Mouse (Mus musculus): ENCODE results near the gene Lrmda.

The Lrmda gene

DNA sequence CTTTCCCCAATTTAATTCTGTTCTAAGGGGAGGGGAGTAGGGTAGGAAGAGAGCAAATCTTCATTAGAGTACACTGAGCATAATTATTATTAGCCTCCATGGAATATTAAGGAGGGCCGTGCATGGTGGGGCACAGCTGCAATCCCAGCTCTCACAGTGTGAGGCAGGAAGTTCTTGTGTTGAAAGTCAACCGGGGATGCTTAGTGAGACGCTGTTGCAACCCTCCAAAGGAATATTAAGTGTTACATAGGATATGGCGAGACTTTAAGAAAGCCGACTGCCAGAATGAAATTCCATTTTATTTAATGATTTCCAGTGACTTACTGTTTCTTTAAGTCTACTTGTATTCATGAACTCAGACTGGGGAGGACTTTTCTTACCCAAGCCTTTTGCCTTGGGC, 23.9 kb downstream of the Lrmda start:
- no peak for DNase-seq

DNA sequence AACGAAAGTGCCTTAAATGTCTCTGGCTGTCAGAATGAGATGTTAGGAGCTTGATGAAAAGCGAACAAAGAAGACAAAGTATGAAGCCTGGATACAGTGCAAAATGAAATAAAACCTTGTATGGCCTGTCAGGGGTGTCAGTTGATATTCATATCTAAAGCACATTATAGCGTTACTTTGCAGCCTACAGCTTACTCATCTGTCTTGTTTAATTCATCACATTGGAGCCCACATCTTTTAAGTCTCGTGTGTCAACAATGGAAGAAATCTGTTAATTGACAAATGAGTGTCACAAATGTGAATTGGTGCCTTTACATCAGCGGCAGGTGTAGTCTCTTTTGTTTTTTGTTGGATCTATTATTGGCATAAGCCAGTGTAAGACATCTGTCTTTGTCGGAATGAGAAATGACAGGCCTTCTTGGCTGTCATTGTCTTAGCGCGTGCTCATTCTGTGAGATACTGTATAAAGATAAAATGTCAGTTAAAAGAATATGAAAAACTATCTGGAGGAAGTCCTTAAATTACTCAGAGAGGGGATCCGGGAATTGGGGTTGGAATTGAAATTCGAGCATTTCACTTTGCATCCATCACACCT, 26.8 kb downstream of the Lrmda start:
- DNase-seq: no peak

DNA sequence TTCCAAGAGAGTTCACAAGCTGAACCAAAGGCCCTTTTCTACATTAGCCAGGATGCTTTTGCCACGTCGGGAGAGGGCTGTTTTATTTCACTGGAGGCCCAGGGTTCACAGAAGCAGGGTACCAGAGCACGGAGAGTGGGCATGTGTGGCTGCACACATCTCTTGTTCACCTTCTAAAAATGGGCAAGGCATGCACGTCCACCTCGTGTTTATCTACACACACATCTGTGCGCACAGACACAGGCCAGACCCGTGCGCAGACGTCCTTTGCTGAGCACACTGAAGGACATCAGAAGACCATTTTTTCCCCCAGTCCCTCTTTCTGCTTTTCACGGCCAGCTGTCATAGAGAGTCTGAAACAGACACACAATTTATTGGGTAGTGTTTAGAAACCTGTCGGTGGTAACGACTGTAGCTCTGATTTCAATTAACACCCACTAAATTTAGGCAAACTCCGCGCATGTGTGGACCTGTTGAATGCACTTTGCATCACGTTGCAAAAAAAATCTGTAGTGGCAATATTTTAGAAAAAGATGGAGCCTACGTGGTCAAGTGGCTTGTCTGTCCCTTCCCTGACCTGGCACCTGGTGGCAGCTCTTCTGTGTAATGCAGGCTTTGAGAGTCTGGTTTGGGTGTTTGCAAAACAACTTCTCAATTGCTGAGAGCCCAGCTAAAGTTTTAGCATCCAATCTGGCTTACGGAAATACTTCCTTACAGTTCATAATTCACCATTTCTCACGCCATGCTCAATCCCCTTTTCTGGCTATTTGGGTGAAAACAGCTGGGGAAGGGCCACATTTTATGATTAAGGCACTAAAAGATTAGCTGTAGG, 28.8 kb downstream of the Lrmda start:
- DNase-seq: no peak

DNA sequence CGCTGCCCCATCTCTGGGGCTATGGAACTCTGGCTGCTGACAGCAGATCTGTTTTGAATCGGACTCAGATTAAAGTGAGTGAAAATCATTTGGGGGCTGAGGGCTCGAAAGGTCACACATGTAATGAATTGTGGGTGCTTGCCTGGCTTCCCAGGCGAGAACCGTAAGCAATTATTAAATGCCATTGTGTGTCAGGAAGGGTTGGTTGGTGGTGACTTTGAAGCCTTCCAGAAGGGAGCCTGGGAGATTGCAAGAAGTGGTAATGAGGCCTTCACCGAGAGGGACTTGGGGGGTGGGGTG, 29.3 kb downstream of the Lrmda start:
- no peak for DNase-seq

DNA sequence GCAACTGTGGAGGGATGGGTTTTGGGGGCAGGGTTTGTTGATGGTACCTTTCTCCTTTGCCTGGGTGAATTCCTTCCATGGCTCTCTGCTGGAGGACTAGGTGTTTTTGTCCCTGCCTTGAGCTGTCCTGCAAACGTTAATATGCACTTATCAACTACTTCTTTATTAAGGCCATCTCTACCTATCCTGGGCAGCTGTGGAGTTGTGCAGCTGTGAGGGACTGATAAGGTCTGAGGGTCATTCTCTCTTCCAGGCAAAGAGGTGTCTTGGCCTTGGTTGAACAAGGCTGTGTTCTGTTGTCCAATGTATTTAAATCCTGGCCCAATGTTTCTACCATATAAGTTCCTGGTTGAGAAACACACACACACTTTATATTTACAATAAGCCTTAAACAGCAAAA, 29.8 kb downstream of the Lrmda start:
- no peak for DNase-seq

DNA sequence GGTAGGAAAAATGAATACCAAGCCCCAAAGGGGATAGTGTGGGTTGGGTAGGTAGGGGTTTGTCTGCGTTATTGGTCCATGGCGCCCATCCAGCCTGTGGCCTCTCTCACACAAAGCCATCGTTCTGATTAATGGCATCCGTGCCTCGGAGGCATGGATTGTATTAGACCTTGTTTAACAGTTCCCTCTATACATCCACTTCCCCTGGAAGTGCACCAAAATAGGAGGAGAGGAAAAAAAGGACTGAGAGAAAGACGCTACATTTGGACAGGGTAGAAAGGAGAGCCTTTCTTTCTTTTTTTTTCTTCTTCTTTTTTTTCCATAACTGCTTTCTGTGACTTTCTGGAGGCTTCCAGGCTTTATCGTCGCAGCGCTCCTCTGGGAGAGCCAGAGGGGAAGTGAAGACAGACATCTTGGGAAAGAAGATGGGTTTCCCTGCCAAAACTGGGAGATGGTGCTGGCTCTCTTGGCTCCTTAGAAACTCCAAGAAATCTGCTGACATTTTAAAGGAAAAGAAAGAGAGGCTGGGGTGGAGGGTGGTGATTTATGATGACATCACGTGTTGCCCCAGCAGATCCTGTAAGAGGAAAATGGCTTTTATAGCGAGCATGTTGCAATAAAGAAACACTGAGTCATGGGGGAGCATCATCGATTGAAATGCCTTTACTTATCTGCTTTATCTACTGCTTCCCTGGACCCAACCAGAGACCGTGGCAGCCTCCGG, 32.6 kb downstream of the Lrmda start:
- no peak for DNase-seq

DNA sequence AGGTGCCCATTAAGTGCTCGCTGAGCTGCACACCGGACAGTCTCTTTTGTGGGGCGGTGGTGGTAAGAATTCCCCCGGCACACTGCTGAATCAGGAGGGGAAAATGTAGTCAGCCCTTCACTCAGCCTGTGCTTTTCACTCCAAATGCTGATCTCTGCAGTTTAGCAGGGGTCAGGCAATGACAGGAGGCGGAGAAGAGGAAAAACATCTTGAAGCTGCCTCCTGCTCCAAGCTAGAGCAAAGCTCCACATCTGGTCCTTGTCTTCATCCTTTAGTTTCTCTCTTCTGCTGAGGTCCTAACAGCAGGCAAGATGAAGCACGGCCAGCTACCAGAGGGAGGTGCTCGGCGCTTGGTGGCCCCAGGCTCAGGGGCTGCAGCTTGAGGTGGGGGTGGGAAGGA, 36.1 kb downstream of the Lrmda start:
- DNase-seq: no peak

DNA sequence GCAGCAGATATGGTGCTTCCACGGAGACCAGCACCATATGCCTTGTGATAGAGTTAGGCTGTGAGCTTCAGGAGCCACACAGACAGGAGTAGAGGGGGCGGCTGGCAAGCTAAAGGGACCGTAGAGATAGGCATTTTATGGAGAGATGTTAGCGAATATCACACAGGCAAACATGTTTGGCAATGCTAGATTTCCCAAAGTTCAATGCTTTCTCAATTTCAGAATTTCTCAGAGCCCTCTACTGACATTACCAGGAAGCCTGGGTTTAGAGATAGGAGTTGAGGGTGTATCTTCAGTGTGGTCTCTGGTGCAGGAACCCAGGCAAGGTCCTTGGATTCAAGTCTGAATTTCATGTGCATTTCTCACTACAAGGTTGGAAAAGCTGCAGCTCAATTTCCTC, 36.7 kb downstream of the Lrmda start:
- no peak for DNase-seq

DNA sequence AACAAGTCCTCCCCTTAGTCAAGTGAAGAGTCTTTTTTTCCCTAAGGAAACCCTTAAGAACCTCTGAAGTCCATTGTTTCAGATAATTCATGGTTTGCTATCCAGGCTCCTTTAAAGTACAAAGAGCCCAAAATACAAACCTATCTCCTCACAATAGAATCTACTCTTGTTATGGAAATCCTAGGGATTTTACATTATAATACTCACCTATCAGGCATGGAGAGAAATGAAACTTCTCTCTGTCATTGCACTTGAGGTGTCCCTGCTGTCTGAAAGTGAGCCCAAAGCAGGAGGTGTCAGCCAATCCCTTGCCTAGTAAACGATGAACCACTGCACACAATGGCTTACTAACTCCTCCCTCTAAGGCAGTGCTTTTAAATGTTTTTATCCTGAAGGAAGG, 39.2 kb downstream of the Lrmda start:
- DNase-seq: no peak

DNA sequence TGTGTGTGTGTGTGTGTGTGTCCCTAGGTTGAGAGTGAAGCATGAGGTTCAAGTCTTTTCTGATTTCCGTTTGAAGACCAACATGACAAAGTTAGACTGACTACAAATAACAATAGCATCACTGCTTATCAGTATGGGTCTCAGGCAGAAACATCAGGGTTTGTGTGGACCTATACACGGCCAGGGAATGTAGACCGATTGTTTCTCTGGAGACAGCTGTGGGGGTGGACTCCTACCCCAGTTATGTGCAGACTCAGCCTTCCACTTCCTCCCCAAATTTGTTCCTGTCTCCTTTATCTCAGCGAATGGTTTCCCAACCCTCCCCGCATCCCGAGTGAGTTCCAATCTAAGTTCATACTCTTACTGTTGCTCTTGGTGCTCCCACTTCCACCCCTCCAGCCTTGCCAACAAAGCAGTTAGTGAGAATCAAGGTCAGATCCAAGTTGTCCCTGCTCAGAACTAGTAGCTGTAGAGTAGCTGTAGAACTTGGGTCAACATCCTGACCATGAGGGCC, 39.9 kb downstream of the Lrmda start:
- no peak for DNase-seq

DNA sequence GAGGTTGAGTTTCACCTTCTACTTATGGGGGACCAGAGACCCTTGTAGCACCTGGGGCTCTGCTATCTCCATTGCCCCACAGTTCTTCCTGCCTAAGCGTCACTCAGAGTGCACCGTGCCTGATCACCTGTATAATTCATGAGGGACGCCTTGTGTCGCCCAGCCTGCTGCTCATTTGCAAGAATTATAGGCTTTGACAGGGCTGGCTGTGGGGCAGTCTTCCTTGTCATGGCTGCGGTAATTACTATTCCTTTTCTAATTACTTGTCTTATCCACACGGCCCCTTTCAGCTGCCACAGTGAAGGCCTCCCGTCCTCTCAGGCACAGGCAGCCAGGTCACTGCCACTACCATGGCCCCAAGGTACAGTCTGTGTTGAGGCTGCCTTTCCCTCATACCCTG, 41.3 kb downstream of the Lrmda start:
- DNase-seq: no peak

DNA sequence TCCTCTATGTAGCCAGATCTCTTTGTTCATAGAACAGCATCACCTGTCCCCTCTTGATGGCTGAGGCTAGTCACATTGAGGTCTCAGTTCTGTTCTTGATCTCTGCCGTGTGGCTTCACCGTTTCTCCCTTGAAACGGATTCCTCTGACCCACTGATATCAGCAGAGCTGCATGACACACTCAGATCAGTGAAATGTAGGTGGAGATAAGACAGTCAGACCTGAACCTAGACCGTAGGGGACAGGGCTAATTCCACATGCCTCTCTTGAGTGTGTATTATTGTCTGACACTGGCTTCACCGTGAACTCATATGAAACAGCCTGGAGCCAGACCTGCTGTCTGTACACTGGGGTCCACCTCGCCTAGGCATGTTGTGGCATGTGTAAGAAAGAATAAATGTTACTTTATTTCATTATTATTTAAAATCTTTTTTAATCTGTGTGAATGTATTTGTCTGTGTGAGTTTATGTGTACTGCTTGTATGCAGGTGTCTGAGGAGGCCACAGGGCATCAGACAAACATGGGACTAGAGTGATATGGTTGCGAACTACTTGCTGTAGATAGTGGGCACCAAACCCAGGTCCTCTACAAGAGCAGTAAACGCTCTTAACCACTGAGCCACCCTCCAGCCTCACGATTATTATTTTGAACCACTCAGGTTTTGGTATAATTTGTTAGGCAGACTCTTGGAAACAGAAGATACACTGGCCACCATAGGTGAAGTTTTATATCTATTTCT, 42.8 kb downstream of the Lrmda start:
- DNase-seq: no peak

DNA sequence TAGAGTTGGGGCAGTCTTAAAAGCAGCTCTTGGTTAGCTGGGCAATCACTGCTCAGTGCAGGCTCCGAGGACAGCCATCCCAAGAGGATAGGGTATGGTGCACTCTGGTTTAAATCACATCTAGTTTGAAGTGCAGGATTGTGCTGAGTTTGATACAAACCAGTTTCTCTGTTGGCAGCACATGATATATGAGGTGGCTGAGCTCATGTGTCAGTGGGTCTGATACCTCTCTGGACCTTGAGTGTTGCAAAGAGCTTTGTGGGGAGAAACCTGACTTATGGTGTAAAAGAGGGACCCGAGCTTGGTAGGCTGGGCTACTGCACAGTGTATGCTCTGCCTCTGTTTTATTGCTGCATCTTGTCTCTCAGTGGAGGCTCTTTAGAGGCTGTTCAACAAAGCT, 49.7 kb downstream of the Lrmda start:
- no peak for DNase-seq

DNA sequence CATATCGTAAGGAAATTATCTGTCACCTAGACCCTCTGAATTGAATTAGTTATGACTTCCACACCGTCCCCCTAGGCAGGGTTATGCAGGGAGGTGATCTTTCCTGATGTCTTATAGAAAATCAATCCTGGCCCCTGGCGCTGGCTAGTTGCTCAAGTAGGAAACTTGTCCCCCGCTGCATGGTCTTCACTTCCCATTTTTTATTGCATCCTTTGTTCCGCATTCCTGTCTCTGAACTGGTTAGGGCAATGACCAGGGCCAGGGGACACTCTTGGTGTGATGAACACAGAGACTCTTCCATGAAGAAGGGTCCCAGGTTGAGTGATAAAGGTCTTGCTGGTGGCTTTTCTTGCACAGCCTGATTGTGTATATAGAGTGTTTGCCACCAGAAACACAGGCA, 53.9 kb downstream of the Lrmda start:
- no peak for DNase-seq

DNA sequence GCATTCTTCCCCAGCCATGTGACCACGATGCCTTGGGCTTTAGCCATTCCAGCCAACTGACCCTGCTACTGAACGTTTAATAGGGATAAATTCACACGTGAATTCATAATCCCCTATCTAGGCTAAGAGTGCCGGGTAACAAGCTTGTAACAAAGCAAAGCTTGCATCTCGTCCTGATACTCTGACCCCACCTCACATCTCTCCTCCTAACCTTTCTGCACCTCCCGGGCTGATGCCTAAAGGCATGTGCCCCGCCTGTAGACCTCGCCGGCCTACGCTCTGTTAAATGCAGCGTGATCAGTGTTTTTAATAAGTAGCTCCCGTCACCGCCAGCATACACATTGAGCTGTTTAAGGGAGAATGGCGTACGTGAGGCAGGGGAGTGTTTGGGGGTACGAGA, 54.7 kb downstream of the Lrmda start:
- DNase-seq: no peak

DNA sequence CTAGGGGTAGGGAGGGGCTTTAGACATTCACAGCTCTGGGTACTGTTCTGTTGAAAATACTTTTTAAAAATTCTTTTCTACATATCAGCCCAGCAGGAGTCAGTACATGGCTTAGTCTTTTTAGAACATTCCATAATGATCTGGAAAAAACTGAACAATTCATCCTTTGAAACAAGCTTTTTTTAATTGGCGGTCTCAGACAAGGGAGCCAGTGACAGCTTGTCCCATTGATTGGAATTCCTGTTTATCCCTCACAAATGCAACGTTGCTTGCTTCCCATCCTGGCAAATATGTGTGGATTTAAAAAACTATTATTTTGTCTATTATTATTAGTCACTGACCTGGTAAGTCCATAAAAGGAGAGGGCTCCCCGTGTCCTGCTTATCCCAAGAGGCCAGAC, 64.4 kb downstream of the Lrmda start:
- DNase-seq: no peak

DNA sequence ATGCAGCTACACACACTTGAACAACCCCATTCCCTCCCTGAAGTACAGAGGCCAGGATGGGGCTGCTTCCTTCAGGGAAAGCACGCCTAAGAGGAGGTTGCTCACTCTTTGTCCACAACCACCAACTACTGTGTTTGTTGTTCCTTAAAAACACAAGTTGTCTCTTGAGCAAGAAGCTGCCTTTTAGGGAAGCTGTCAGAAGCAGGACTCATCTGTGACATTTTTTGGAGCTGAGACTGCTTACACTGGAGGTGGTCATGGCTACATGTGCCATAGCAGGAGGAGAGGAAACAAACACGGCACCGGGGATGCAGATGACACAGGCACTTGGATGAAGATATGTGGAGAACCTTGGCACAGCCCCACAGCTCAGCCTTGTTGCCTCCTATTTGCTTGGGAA, 65.9 kb downstream of the Lrmda start:
- no peak for DNase-seq

DNA sequence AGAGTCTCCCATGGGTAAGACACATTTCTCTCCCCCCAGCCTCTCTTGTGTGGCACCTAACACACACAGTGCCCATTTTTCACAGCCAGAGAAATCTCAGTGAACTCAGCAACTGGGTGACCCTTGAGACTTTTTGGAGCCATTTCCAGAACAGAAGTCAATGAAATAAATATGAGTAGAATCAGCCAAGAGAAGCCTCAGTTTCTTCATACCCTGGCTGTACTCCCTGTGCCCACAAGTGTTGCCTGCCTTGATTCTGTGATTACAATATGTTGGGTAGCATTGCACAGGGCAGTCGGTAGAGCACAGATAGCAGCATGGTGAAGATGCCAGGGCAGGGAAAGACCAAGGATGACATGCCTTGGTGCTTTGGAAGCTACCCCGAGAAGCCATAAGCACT, 69.1 kb downstream of the Lrmda start:
- DNase-seq: no peak

DNA sequence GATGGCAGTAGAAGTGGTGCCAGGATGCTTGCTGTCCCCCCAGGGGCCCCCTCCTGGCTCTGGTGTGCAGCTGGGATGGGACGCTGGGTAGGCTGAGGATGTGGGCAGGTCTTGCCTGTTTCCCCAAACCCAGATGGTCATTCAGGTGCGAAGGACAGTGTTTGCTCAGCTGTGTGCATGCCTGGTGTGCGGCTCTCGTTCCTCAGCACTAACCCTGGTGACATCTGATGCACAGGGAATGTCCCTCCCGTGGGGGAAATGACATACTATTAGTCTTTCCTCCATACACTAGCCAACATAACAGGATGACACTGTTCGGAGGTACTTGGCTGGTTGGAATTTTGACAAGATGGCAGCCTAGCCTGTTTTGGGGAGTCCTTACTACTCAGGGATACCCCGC, 69.8 kb downstream of the Lrmda start:
- no peak for DNase-seq

DNA sequence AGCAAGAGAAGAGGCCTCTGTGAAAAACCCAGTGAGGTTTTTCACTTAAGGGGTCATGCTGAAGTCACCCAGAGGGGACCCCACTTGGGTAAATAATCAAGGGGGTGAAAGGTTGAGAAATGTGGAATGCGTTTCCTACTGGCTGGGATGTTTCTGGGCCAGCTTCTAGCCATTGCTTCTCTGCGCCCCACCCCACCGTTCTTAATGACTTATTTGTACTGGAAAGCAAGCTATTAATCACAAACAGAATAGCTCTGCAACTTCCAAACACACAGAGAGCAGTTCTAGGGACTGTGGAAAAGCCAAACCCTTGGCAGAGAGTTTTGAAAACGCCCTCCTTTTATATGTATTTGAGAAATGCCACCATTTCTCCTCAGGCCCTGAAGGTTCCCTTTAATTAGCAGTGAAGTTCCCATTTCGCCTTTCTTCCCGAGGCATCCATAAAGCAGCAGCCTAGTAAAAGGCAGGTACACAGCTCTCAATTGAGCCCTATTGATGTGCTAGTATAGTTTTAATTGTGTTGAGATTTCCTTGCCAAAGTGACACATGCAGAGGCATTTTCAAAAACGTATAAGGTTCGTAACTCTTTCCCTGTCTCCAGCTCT, 70.5 kb downstream of the Lrmda start:
- no peak for DNase-seq

DNA sequence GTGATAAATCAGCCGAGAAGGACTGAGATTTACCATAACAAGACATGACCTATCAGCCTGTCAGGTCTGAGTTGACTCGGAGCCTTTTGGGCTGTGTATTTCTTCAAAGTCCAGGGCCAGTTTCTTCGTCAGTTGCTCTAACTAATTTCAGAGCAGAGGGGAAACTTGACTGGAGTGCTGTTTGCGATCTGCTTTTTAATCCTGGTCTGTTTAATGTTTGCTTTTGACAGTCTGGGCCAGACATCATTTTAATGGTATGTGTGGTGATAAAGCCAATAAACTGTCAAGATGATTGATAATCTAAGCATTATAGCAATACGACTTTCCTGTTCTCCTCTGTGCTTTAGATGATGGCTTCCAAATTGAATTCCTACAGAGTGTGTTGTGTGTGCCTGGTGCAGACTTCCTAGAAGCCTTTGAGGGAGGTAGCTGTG, 71.3 kb downstream of the Lrmda start:
- no peak for DNase-seq

DNA sequence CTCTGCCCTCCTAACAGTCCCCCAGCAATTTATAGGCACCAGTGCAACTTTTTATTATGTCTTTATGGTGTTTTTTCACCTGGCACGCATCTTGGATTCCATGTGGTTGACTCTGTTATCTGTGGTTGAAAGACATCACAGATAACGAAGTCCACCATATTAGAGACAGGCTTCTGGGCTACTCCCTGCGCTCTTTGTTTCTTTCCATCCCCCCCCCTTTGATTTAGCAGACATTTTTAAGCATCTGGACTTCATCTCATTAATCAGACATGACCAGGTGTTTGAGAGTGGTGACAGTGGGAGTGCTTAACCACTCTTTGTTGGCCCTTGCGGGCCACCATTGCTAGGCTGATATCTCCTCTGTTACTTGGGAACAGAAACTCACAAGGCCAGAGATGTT, 71.8 kb downstream of the Lrmda start:
- DNase-seq: no peak

DNA sequence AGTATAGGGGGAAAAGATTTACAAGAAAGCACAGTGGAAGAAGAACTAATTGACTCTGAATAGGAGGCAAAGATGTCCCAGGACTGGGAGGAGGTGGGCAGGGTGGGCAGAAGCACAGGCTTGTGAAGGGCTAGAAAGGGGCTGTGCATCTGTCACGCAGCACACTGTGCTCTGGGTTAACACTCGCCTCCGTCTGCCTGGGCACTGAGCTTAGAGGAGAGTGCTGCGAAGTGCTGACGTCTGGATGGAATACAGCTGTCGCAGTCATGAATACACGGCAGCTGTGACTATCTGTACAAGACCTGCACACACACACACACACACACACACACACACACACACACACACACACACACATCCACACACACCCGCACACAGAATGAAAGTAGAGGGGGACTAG, 73.6 kb downstream of the Lrmda start:
- DNase-seq: no peak
